Comparison of ENCODE assay signal across 12 mouse cellular contexts in the genomic region with DNA sequence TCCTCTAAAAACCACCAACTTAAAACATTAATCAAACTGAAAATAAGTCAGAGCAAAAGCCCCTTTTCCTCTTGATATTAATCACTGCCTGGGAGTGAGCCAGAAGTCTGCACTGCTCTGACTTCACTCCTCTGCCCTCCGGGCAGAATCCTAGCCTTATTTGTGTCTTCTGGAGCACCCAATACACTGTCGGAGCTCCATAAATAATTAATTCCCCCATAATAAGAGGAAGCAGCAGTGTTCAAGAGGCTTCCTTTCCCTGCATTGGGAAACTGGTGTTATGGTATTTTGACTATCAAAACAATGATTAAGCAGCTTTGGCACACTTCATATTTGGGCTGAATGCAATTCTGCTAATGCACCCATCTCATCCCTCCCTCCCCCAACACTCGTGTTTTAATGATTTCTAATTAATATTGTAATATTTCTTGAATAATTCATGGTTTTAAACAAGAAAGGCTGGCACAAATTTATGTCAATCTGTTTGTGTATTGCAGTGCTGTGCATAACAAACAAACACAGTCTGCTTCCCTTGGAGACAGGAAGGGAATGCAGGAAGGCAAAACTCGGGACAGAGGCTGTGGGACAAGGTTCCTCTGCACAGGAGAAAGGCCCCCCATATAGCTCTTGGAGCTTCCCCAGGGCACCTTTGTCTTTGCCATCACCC.
A peak's percentile ranks its signal among the peaks of the same experiment; 100 is the strongest.
DNase-seq lines count a peak whose midpoint lies in the region; ATAC-seq and TF ChIP-seq lines count a peak whose summit lies in the region.
"Had no signal": no experiment of that assay in that cellular context is flagged by ENCODE, and none has a peak within 500 bp of the region (broad histone marks: within the 10 kb centered on the region; RNA-seq: fewer than 3 reads in every experiment).

No protein-coding gene starts in this region.

- H3K36me3 ChIP-seq in hindbrain, embryonic 15.5 days, result no peaks in the 10 kb centered on the region
- H3K36me3 ChIP-seq in midbrain, embryonic 15.5 days (replicated peaks), result no peaks in the 10 kb centered on the region
- H3K36me3 ChIP-seq in thymus, adult 2 months (ENCODE audit: control insufficient read depth, insufficient read depth, low read length), result no peaks in the 10 kb centered on the region
- H3K36me3 ChIP-seq: limb, embryonic 15.5 days had no signal

- H3K4me2 ChIP-seq in hindbrain, embryonic 15.5 days, result no peak overlapping the region
- H3K4me2 ChIP-seq in midbrain, embryonic 15.5 days, result no peak overlapping the region
- H3K4me2 ChIP-seq: limb, embryonic 15.5 days had no signal

- no peak overlapping the region for H3K9ac ChIP-seq in hindbrain, embryonic 15.5 days
- no peak overlapping the region for H3K9ac ChIP-seq in midbrain, embryonic 15.5 days
- H3K9ac ChIP-seq: limb, embryonic 15.5 days had no signal

- peak; percentile 3 for DNase-seq in embryo, embryonic 11 days
- DNase-seq in embryo, embryonic 10.5 days (ENCODE audit: low spot score), result no peak
- DNase-seq in Muller cell, postnatal 12 days (ENCODE audit: inconsistent ontology term), result peak; percentile 64
- no peak for DNase-seq in testis, postnatal 14 days (ENCODE audit: low spot score)
- no peak for DNase-seq in thymus, adult 2 months
- DNase-seq in lung, postnatal 10 days, result no peak
- DNase-seq: heart, adult 2 months; lung, postnatal 4 days; thymus, postnatal 25 days had no signal

- no peak for TF ChIP-seq POLR2A in thymus, adult 2 months (IDR thresholded peaks at IDR 0.05; ENCODE audit: control insufficient read depth, extremely low read depth, insufficient read depth, low read length, poor library complexity)

- H3K27me3 ChIP-seq in hindbrain, embryonic 15.5 days, result no peaks in the 10 kb centered on the region
- no peaks in the 10 kb centered on the region for H3K27me3 ChIP-seq in midbrain, embryonic 15.5 days (replicated peaks)
- H3K27me3 ChIP-seq in thymus, adult 2 months (ENCODE audit: control insufficient read depth, insufficient read depth, low read length), result no peaks in the 10 kb centered on the region
- H3K27me3 ChIP-seq: limb, embryonic 15.5 days had no signal

- no peak for TF ChIP-seq CTCF in thymus, adult 2 months (IDR thresholded peaks at IDR 0.05; ENCODE audit: borderline replicate concordance, control insufficient read depth, extremely low read depth, insufficient read depth, low read length, poor library complexity)

- peak; percentile 81 for ATAC-seq in hindbrain, embryonic 15.5 days (ENCODE audit: low FRiP score, low read depth)
- peak; percentile 96 for ATAC-seq in midbrain, embryonic 15.5 days (replicated peaks)

- peaks cover 9% of the 10 kb centered on the region for H3K4me1 ChIP-seq in hindbrain, embryonic 15.5 days (replicated peaks)
- H3K4me1 ChIP-seq in midbrain, embryonic 15.5 days, result peaks cover 9% of the 10 kb centered on the region
- no peaks in the 10 kb centered on the region for H3K4me1 ChIP-seq in thymus, adult 2 months (replicated peaks; ENCODE audit: control insufficient read depth, insufficient read depth, low read length)
- H3K4me1 ChIP-seq: limb, embryonic 15.5 days had no signal

- peak overlapping the region; percentile 48; the same call in 1 of the 2 replicates for H3K27ac ChIP-seq in hindbrain, embryonic 15.5 days (replicated peaks)
- peak overlapping the region; percentile 80 for H3K27ac ChIP-seq in midbrain, embryonic 15.5 days
- no peak overlapping the region for H3K27ac ChIP-seq in thymus, adult 2 months (ENCODE audit: control insufficient read depth, insufficient read depth, low read length)
- H3K27ac ChIP-seq: heart, adult 2 months; limb, embryonic 15.5 days had no signal

- no peak overlapping the region for H3K4me3 ChIP-seq in hindbrain, embryonic 15.5 days
- no peak overlapping the region for H3K4me3 ChIP-seq in midbrain, embryonic 15.5 days
- no peak overlapping the region for H3K4me3 ChIP-seq in thymus, adult 2 months (ENCODE audit: control insufficient read depth, insufficient read depth, low read length)
- H3K4me3 ChIP-seq: heart, adult 2 months; limb, embryonic 15.5 days had no signal

- WGBS in hindbrain, embryonic 15.5 days, result 20% methylated on average over 4 of the region's 4 CpGs
- 27% methylated on average over 4 of the region's 4 CpGs for WGBS in midbrain, embryonic 15.5 days
- 49% methylated on average over 4 of the region's 4 CpGs for WGBS in thymus, adult 2 months

- H3K9me3 ChIP-seq in hindbrain, embryonic 15.5 days, result no peaks in the 10 kb centered on the region
- no peaks in the 10 kb centered on the region for H3K9me3 ChIP-seq in midbrain, embryonic 15.5 days
- H3K9me3 ChIP-seq: limb, embryonic 15.5 days had no signal

Comparison
In these comparisons a context has a peak if more than half of its experiments do, and no peak if none do; other contexts are left out.
1. DNase-seq: peak in embryo, embryonic 11 days (single experiment) and Muller cell, postnatal 12 days (single experiment); none in embryo, embryonic 10.5 days (single experiment), testis, postnatal 14 days (single experiment), thymus, adult 2 months (single experiment) and lung, postnatal 10 days (single experiment).